Mouse (Mus musculus) mesoderm, embryonic 11.5 days (tissue): ENCODE results near the gene Ncoa7.

Experiments
- DNase-seq: peaks from one replicate; pipeline ENCODE4 v3.0.0-alpha.2; 2012; ENCODE audit warnings: low read depth, low spot score

The Ncoa7 gene

DNA sequence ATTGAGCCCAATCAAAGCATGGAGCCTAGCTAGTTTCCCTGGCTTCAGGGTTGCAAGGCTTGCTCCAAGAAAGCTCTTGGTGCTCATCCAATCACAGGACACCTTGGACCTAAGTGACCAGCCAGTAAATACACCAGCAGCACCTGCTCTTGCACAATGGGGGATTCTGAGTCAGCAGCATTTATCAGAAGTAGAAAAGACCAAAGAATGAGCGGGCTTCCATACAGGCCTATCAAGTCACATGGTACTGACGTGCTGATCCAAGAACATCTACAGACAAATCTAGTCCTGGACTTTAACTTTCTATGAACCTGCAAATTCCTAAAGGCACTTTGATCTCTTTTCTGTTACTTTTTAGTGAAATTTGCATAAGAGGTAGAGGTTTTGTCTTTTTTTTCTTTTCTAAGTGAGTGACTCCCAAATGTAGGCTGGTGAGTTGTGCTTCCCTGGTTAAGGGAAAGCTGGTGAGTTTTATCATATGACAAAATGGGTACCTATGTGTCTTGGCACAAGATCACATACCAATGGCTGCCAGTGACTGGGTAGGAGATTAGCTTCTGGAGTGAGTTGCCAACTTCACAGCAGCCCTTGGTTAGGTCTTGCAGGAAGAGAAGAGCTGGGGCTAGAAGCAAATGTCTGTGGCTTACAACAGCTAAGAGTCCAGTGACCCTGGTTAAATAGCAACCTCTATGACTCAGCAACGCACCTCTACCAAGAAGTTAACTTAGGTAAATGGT lies 57.7 kb downstream of the Ncoa7 start:
- no peak for DNase-seq

GRCm38 (mm10) chr10:30743275-30743674 lies 59.9 kb downstream of the Ncoa7 start:
- no peak for DNase-seq

DNA sequence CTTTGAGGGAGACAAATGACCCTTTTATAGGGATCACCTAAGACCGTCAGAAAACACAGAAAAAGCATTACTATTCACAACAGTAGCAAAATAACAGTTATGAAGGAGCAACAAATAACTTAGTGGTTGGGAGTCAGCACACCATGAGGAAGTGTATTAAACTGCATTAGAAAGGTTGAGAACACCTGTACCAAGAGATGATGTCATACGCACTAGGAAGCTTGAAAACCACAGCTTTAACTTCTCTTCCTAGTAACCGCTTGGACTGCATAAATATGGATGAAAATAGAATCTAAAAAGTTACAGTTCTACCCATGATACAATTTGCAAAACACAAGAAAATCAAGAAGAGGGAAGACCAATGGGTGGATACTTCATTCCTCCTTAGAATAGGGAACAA lies 64.7 kb downstream of the Ncoa7 start:
- no peak for DNase-seq

DNA sequence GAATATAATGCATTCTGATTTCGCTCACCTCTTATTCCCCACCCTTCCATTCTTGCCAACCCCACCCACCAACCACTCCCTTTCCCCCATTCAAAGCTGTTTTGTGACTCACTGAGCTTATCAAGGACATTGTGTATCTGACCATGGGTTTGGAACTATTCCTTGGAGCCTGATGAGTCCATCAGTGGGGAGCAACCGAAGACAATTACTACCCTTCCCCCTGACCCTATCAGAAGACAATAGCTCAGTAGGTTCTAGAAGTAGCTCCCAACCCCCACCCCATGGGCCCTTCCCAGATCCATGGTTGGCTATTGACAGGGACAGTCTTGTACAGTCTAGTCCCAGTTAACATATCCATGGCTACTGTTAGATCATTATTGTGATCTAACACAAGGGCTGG lies 65.8 kb downstream of the Ncoa7 start:
- DNase-seq = no peak

- no peak for DNase-seq
Measured at GRCm38 (mm10) chr10:30733148-30733785, 69.9 kb downstream of the Ncoa7 start.

DNA sequence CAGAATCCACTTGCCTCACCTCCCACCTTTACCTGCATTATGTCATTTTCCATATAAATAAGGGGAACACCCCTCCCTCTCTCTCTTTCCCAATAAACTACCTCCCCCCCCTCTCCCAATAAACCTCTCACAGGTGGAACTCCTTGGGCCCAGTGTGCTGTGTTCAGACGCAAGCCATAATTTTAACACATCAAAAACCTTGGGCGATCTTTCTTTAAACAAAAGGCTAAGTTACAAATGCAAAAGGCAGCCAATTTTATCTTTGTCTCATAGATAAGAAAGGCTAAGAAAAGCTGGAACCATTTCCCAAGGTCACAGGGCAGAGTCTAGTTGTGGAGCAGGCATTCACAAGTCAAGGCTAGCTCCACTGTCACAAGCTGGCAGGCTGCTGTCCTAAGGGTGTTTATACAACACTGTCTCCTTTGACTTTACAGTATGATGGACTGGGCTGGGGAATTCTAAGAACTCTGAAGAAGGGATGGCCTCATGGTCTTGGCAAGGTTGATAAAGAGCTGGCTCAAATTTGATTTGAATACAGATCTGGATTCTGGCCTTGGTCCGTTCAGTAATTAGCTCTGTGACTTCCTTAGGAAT lies 71.7 kb downstream of the Ncoa7 start:
- no peak for DNase-seq

GRCm38 (mm10) chr10:30730791-30731190 lies 72.3 kb downstream of the Ncoa7 start:
- DNase-seq = no peak

DNA sequence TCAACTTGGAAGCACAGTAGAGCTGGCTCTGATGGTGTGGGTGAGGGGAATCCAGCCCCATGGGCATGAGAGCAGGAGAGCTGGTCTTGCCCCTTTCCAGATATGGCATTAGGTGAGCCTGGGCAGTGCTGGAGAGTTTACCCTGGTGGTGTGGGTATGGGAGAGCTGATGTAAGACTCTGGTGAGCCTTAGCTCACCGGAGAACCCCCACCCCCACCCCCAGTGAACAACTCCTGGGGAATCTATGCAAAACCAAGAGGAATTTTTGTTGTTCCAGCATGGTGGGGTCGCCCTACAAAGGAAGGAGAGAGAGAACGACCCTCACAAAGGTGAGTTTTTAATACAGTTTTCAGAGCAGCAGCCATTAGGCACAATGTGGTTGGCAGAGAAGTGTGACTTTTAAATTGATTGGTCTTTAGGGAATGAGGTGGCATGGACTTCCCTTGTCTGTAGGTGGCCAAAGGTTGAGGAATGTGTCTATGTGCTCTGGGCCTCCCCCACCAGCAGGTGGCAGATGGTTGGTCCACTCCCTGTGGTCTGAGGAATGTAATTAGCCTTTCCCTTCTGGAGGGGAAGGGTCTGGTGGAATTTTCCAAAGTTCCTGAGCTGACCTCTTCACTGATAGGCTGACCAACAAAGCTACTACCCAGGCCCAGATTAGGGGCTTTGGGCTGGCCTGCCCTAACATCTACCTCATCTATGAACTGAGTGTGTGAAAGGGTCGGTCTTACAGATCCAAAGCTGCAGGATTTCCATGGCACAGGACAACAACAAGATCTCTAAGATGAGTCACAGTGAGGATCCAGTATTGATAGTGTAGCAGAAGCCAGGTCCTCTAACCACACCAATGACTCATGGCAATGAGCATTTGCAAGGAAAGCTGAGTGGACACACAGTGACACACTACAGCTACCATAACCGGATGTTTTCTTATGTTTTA lies 73.7 kb downstream of the Ncoa7 start:
- peak; percentile 10 for DNase-seq

DNA sequence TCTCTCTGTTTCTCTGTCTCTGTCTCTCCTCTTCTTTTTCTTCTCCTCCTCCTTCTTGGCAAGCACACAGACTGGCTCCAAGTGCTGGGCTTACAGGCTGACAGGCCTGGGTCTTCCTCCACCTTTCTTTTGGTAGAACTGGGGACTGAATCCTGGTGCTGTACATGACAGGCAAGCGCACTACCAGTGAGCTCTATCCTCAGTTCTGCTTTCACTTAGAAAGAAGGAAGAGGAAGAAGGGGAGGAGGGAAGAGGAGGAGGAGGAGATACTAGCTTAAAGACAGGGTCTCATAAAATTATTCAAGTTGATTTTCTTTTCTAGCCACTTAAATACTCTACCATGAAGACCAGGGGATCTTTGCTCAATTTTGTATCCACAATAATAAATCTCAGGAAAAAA lies 80.1 kb downstream of the Ncoa7 start:
- DNase-seq = no peak

DNA sequence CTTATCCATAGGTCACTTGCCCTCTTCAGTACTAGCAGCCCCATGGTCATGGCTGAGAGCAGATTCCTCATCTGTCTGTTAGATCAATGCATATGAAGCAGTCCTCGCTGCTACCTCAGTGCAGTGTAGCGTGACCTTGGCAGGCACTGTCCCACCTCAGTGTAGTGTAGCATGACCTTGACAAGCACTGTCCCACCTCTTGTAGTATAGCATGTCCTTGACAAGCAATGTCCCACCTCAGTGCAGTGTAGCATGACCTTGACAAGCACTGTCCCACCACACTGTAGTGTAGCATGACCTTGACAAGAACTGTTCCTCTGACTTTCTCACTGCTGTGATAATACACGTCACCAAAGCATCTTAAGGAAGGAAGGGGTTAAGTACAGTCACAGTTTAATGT lies 82.6 kb downstream of the Ncoa7 start:
- no peak for DNase-seq

DNA sequence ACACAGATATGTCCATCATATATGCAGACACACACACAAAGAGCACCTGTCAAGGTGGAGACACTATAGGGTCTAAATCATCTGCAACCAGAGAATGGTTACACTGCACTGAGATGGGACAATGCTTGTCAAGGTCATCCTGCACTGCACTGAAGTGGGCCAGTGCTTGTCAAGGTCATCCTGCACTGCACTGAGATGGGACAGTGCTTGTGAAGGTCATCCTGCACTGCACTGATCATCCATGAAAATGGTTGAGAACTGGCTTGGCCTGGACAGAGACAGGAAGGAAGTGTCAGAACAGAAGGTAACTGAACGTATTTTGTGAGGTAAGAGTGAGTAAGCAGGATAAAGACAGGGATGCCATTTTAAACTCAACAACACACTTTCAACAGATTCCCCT lies 83.2 kb downstream of the Ncoa7 start:
- no peak for DNase-seq

GRCm38 (mm10) chr10:30718703-30719340 lies 84.3 kb downstream of the Ncoa7 start:
- DNase-seq = peak; percentile 71

GRCm38 (mm10) chr10:30716171-30716570 lies 87.0 kb downstream of the Ncoa7 start:
- DNase-seq = no peak

DNA sequence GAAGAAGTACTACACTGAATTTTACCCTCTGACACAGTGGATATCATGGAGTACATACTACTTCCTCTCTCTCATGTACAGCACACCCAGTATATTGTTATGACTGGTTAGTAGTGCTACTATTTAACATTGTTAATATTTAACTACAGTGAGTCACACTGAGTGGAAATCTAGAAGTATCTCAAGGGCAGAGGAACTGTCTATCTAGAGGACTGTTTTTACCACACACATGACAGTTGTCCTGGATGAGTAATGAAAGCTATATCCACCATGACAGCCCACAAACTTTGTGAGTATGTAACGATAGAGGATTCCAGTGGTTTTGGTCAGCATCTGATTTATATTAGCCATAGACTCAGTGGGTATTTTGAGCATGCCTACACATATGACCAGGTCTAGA lies 90.6 kb downstream of the Ncoa7 start:
- DNase-seq = no peak

- no peak for DNase-seq
Measured at GRCm38 (mm10) chr10:30709846-30710403, 93.2 kb downstream of the Ncoa7 start.

GRCm38 (mm10) chr10:30708039-30708438 lies 95.1 kb downstream of the Ncoa7 start:
- no peak for DNase-seq

DNA sequence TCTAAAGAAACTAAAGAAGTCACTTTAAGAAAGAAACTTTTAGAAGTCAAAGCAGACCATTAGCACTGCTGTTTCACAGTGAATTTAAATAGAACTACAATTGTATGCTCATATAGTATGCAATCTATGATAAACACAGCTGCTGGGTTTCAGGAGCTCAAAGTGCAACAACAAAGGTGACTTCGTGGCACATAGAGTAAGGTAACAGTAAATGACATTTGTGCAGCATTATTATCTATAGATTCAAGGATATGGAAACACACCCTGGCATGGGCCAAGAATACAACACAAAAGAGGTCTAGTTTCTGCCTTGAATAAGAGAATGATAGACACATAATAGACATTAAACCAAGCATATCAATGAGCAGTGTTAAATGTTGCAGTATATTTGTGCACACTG lies 100.5 kb downstream of the Ncoa7 start:
- no peak for DNase-seq

DNA sequence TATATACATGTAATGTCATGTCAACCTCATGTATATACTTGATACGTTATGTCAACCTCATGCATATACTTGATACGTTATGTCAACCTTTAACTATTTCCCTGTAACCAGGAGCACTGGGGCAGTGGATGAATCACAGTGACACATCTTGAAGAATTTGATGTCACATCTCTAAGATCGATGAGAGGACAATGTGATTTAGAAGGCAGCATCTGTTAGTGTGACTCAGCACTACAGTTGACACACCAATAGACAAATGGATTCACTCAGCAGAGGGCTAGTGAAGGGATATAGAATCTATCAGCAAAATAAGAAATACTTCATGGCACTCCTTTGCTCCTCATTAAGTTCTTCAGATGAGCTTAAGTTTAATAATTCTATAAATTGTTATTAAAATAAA lies 116.3 kb downstream of the Ncoa7 start:
- no peak for DNase-seq

GRCm38 (mm10) chr10:30683449-30683848 lies 119.7 kb downstream of the Ncoa7 start:
- DNase-seq = no peak

GRCm38 (mm10) chr10:30679756-30680155 lies 123.4 kb downstream of the Ncoa7 start:
- DNase-seq = no peak

DNA sequence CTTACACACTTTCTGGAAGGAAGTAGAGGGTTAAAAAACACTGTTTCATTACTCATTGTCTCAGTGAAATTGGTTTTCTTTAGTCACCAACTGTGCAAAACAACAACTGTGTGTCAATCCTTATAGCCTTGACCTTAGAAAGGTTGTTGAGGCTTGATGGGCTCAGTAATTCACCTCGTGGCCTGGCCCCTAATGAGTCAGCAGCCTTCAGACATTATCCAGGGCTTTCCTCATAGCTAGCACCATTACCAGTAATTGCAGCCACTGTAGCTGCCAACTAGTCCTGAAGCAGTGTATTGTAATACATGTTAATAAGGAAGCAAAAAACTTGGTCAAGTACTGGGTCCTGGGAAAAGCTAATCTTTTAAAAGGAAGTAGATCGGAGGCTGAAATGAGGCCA lies 125.1 kb downstream of the Ncoa7 start:
- no peak for DNase-seq
